Mouse (Mus musculus): ENCODE results near the gene Npr2. TPM values are rescaled to one million over a fixed set of nuclear protein-coding genes. Genes with fewer than 3 reads are reported as not detected.

Npr2 gene
- total and polyA plus RNA-seq, 3 experiments = 0.38 to 0.49 TPM; not detected in 1

DNA sequence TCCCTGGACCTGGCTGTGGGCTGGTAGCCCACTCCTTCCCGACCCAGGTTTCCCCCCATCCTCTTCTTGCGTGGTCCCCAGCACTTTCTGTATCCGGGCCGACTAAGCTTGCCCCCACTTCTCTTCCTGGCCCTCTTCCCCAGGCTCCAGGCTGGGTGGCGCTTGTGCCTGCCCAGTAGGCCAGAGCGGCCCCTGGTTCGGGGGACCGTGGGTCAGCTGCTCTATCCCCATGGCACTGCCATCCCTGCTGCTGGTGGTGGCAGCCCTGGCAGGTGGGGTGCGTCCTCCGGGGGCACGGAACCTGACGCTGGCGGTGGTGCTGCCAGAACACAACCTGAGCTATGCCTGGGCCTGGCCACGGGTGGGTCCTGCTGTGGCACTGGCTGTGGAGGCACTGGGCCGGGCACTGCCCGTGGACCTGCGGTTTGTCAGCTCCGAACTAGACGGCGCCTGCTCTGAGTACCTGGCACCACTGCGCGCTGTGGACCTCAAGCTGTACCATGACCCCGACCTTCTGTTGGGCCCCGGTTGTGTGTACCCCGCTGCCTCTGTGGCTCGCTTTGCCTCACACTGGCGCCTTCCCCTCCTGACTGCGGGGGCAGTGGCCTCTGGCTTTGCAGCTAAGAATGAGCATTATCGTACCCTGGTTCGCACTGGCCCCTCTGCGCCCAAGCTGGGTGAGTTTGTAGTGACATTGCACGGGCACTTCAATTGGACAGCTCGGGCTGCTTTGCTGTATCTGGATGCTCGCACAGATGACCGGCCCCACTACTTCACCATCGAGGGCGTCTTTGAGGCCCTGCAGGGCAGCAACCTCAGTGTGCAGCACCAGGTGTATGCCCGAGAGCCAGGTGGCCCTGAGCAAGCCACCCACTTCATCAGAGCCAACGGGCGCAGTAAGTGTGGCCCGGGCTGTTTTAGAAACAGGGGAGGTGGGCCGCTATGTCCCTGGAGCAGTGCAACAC, 503 bp downstream of the Npr2 start:
- TF ChIP-seq BHLHE40 (IDR thresholded peaks at IDR 0.05; ENCODE audit: low read depth, low read length) = no peak
- TF ChIP-seq PAX5 (IDR thresholded peaks at IDR 0.05; ENCODE audit: low read length) = no peak
- no peak for TF ChIP-seq TBP (conservative IDR thresholded peaks at IDR 0.05; ENCODE audit: low read depth, low read length)
- no peak for TF ChIP-seq ZC3H11A (IDR thresholded peaks at IDR 0.05; ENCODE audit: low read depth, low read length)
- dilution Hi-C loops (cut with MboI; ENCODE audit: extremely low pct_ligation_motif_present, extremely low pct_unique_long_range_greater_than_20kb, low sequenced_read_pairs) (no loop called here), in situ Hi-C loops (cut with MboI; ENCODE audit: low pct_ligation_motif_present, low pct_unique_long_range_greater_than_20kb, low sequenced_read_pairs) (no loop called here)
- Histone ChIP-seq H3K4me1 (ENCODE audit: control insufficient read depth in 1 of 2, insufficient read depth in 2 of 2) (no peaks in the 10 kb centered on the region), H3K9me3 (replicated peaks; ENCODE audit: low read length) (no peaks in the 10 kb centered on the region), H3K79me2 (replicated peaks; ENCODE audit: control insufficient read depth, extremely low read depth, insufficient read depth, poor library complexity, severe bottlenecking) (no peaks in the 10 kb centered on the region), H3K9ac (ENCODE audit: insufficient read depth, low read depth) (no peak overlapping the region; the same call in 1 of the 2 replicates), H3K27me3 (replicated peaks) (peaks cover 82% of the 10 kb centered on the region), H3K4me3 (replicated peaks in 1 of 3; ENCODE audit: low read depth in 2 of 3, low read length in 2 of 3, poor library complexity in 1 of 3) (no peak overlapping the region), H3K36me3 (replicated peaks in 1 of 2; ENCODE audit: control insufficient read depth in 1 of 2, insufficient read depth in 1 of 2, low read length in 1 of 2) (no peaks in the 10 kb centered on the region), H3K27ac (ENCODE audit: insufficient read depth, low read depth) (no peak overlapping the region), H3K4me2 (ENCODE audit: insufficient read depth, low read depth, poor library complexity, severe bottlenecking) (no peak overlapping the region)
- DNase-seq (ENCODE audit: extremely low read depth) = no peak

DNA sequence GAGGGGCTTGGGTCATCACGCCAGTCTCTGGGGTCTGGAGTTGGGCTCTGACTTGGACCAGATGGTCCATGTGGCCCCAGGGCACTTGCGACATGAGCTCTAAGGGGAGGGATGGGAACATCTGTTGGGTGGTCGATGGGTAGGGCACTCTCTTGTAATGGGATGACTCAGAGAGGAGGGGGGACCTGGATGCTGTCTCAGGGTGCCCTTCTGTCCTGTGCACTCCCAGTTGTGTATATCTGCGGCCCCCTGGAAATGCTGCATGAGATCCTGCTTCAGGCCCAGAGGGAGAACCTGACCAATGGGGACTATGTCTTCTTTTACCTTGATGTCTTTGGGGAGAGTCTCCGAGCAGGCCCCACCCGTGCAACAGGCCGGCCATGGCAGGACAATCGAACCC, 1.6 kb downstream of the Npr2 start:
- no peaks in the 10 kb centered on the region for H3K4me1 ChIP-seq (ENCODE audit: control insufficient read depth in 1 of 2, insufficient read depth in 2 of 2)
- H3K9ac ChIP-seq (ENCODE audit: insufficient read depth, low read depth) = no peak overlapping the region
- H3K9me3 ChIP-seq (replicated peaks; ENCODE audit: low read length) = no peaks in the 10 kb centered on the region
- H3K4me3 ChIP-seq (replicated peaks in 1 of 3; ENCODE audit: low read depth in 2 of 3, low read length in 2 of 3, poor library complexity in 1 of 3) = no peak overlapping the region
- TF ChIP-seq SMC3 (IDR thresholded peaks at IDR 0.05; ENCODE audit: low read depth, low read length) = no peak
- no peak for TF ChIP-seq ETS1 (conservative IDR thresholded peaks at IDR 0.05; ENCODE audit: low read depth, low read length)
- no peak for TF ChIP-seq USF2 (conservative IDR thresholded peaks at IDR 0.05; ENCODE audit: low read depth, low read length)
- no peak for TF ChIP-seq MAX (IDR thresholded peaks at IDR 0.05; ENCODE audit: low read length)
- TF ChIP-seq MAZ (IDR thresholded peaks at IDR 0.05; ENCODE audit: low read depth, low read length) = no peak
- TF ChIP-seq TBP (conservative IDR thresholded peaks at IDR 0.05; ENCODE audit: low read depth, low read length) = no peak
- TF ChIP-seq UBTF (IDR thresholded peaks at IDR 0.05; ENCODE audit: low read depth, low read length) = no peak
- no peak for TF ChIP-seq ZKSCAN1 (IDR thresholded peaks at IDR 0.05; ENCODE audit: borderline replicate concordance, low read depth, low read length)
- TF ChIP-seq POLR2A (IDR thresholded peaks at IDR 0.05; ENCODE audit: low read depth, low read length) = no peak
- H3K79me2 ChIP-seq (replicated peaks; ENCODE audit: control insufficient read depth, extremely low read depth, insufficient read depth, poor library complexity, severe bottlenecking) = no peaks in the 10 kb centered on the region
- no peaks in the 10 kb centered on the region for H3K36me3 ChIP-seq (replicated peaks in 1 of 2; ENCODE audit: control insufficient read depth in 1 of 2, insufficient read depth in 1 of 2, low read length in 1 of 2)
- no peak overlapping the region for H3K4me2 ChIP-seq (ENCODE audit: insufficient read depth, low read depth, poor library complexity, severe bottlenecking)
- H3K27ac ChIP-seq (ENCODE audit: insufficient read depth, low read depth) = no peak overlapping the region
- no peak for DNase-seq (ENCODE audit: extremely low read depth)
- dilution Hi-C loops (cut with MboI; ENCODE audit: extremely low pct_ligation_motif_present, extremely low pct_unique_long_range_greater_than_20kb, low sequenced_read_pairs) (no loop called here), in situ Hi-C loops (cut with MboI; ENCODE audit: low pct_ligation_motif_present, low pct_unique_long_range_greater_than_20kb, low sequenced_read_pairs) (no loop called here)
- peaks cover 73% of the 10 kb centered on the region for H3K27me3 ChIP-seq (replicated peaks)

DNA sequence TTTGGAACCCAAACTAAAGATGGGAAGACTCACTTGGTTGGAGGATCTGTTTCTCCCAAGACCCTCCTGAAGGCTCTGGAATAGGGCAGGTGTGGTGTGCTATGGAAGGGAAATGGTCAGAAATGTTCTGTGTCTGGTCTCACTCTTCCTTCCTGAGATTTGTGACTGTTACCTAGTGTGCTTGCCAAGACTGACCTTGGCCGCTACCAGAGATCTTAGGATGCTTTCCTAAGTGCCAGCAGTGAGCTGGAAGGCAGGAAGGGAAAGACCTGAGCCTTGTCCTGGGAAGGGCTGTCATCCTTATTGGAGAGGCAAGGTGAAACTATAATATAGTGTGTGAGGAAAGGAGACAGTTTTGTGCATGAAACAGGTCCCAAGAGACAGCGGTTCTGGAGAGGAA, 2.0 kb downstream of the Npr2 start:
- dilution Hi-C loops (cut with MboI; ENCODE audit: extremely low pct_ligation_motif_present, extremely low pct_unique_long_range_greater_than_20kb, low sequenced_read_pairs) (no loop called here), in situ Hi-C loops (cut with MboI; ENCODE audit: low pct_ligation_motif_present, low pct_unique_long_range_greater_than_20kb, low sequenced_read_pairs) (no loop called here)
- no peak overlapping the region for H3K4me2 ChIP-seq (ENCODE audit: insufficient read depth, low read depth, poor library complexity, severe bottlenecking)
- no peaks in the 10 kb centered on the region for H3K79me2 ChIP-seq (replicated peaks; ENCODE audit: control insufficient read depth, extremely low read depth, insufficient read depth, poor library complexity, severe bottlenecking)
- no peak for DNase-seq (ENCODE audit: extremely low read depth)
- no peak for TF ChIP-seq BHLHE40 (IDR thresholded peaks at IDR 0.05; ENCODE audit: low read depth, low read length)
- TF ChIP-seq POLR2AphosphoS2 (IDR thresholded peaks at IDR 0.05; ENCODE audit: low read depth, low read length) = no peak
- TF ChIP-seq SMC3 (IDR thresholded peaks at IDR 0.05; ENCODE audit: low read depth, low read length) = no peak
- no peak for TF ChIP-seq ZNF384 (IDR thresholded peaks at IDR 0.05; ENCODE audit: low read depth, low read length)
- TF ChIP-seq HCFC1 (IDR thresholded peaks at IDR 0.05; ENCODE audit: low read depth, low read length) = no peak
- TF ChIP-seq PAX5 (IDR thresholded peaks at IDR 0.05; ENCODE audit: low read length) = no peak
- TF ChIP-seq SIN3A (IDR thresholded peaks at IDR 0.05; ENCODE audit: low read length) = no peak
- TF ChIP-seq MAFK (IDR thresholded peaks at IDR 0.05; ENCODE audit: insufficient replicate concordance, low read length) = no peak
- no peak for TF ChIP-seq GABPA (IDR thresholded peaks at IDR 0.05; ENCODE audit: insufficient replicate concordance, low read depth, low read length)
- TF ChIP-seq JUND (conservative IDR thresholded peaks at IDR 0.05; ENCODE audit: low read depth, low read length) = no peak
- TF ChIP-seq MYC (IDR thresholded peaks at IDR 0.05; ENCODE audit: low read depth, low read length) = no peak
- no peak for TF ChIP-seq USF1 (IDR thresholded peaks at IDR 0.05; ENCODE audit: low read depth, low read length)
- TF ChIP-seq RAD21 (IDR thresholded peaks at IDR 0.05; ENCODE audit: low read depth, low read length) = no peak
- no peak for TF ChIP-seq TCF12 (IDR thresholded peaks at IDR 0.05; ENCODE audit: low read depth, low read length)
- TF ChIP-seq KAT2A (IDR thresholded peaks at IDR 0.05; ENCODE audit: insufficient replicate concordance, low read length) = no peak
- H3K9me3 ChIP-seq (replicated peaks; ENCODE audit: low read length) = no peaks in the 10 kb centered on the region
- no peaks in the 10 kb centered on the region for H3K36me3 ChIP-seq (replicated peaks in 1 of 2; ENCODE audit: control insufficient read depth in 1 of 2, insufficient read depth in 1 of 2, low read length in 1 of 2)
- no peak overlapping the region for H3K27ac ChIP-seq (ENCODE audit: insufficient read depth, low read depth)
- peaks cover 70% of the 10 kb centered on the region for H3K27me3 ChIP-seq (replicated peaks)
- no peak overlapping the region for H3K4me3 ChIP-seq (replicated peaks in 1 of 3; ENCODE audit: low read depth in 2 of 3, low read length in 2 of 3, poor library complexity in 1 of 3)
- H3K9ac ChIP-seq (ENCODE audit: insufficient read depth, low read depth) = no peak overlapping the region
- no peaks in the 10 kb centered on the region for H3K4me1 ChIP-seq (ENCODE audit: control insufficient read depth in 1 of 2, insufficient read depth in 2 of 2)

Data from CH12.LX (cell line).